In genomic region chr1:56685053-56685557, GRCm38 (mm10) we compare ENCODE assay signal across 28 mouse cellular contexts. TPM values are rescaled to one million over a fixed set of nuclear protein-coding genes. Genes with fewer than 3 reads are reported as not detected.
"Had no signal": no experiment of that assay in that cellular context is flagged by ENCODE, and none has a peak within 500 bp of the region (broad histone marks: within the 10 kb centered on the region; RNA-seq: fewer than 3 reads in every experiment).

No protein-coding gene starts in this region.

- H3K4me3 ChIP-seq: kidney, embryonic 15.5 days; limb, embryonic 12.5 days; limb, embryonic 15.5 days; megakaryocyte, embryonic 14.5 days; midbrain, embryonic 10.5 days; midbrain, embryonic 13.5 days; stomach, embryonic 15.5 days had no signal

- H3K4me1 ChIP-seq: kidney, embryonic 15.5 days; limb, embryonic 12.5 days; limb, embryonic 15.5 days; megakaryocyte, embryonic 14.5 days; midbrain, embryonic 10.5 days; midbrain, embryonic 13.5 days; stomach, embryonic 15.5 days had no signal

- H3K27ac ChIP-seq: kidney, embryonic 15.5 days; limb, embryonic 12.5 days; limb, embryonic 15.5 days; liver, embryonic 14.5 days; midbrain, embryonic 10.5 days; midbrain, embryonic 13.5 days; stomach, embryonic 15.5 days had no signal

- DNase-seq: kidney, adult 8-10 months; kidney, postnatal 10 days; kidney, postnatal 36 days; left cerebral cortex, postnatal 4 days; liver, postnatal 0 days; lung, postnatal 36 days; right cerebral cortex, postnatal 25 days; spleen, adult 18-20 months; thymus, postnatal 25 days had no signal

RNA-seq across cellular contexts. Expression of gene Hsfy2, which starts 47.9 kb away (rescaled TPM):
- total RNA-seq: layer of hippocampus, adult 8-10 months; layer of hippocampus, postnatal 14 days; left cerebral cortex, adult 8-10 months; left cerebral cortex, postnatal 14 days; left cerebral cortex, postnatal 4 days had no signal
- polyA plus RNA-seq: kidney, embryonic 15.5 days; limb, embryonic 12.5 days; limb, embryonic 15.5 days; liver, embryonic 11.5 days; liver, embryonic 14.5 days; liver, postnatal 0 days; lung, embryonic 14.5 days; lung, postnatal 0 days; midbrain, embryonic 10.5 days; midbrain, embryonic 13.5 days; midbrain, embryonic 16.5 days; neural tube, embryonic 11.5 days; neural tube, embryonic 14.5 days; stomach, embryonic 15.5 days; thymus, postnatal 0 days had no signal
